Mouse (Mus musculus): Measurements from ENCODE around the gene Il21r.

Gene Il21r

GRCm38 (mm10) chr7:125645413-125645812, 42.2 kb downstream of the Il21r start:
- no peak for DNase-seq

GRCm38 (mm10) chr7:125649013-125649412, 45.8 kb downstream of the Il21r start:
- no peak for DNase-seq

DNA sequence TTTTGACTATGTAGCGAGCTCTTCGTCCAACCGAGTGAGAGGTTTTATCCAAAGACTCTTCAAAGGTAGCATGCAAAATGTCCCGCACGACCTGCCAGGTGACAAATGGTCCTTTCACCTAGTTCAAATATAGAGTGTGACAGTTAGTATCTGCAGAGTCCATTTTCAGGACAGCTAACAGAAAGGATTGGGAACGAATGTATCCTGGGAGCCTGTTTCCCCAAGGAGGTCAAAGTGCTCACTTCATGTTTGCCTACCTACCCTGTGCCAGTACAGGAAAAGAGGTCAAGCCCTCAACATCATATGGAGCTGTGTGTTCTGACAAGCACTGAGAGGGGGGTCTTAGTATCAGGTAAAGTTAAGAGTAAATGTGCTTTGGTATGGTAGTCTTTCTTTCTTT, 54.3 kb downstream of the Il21r start:
- no peak for DNase-seq

DNA sequence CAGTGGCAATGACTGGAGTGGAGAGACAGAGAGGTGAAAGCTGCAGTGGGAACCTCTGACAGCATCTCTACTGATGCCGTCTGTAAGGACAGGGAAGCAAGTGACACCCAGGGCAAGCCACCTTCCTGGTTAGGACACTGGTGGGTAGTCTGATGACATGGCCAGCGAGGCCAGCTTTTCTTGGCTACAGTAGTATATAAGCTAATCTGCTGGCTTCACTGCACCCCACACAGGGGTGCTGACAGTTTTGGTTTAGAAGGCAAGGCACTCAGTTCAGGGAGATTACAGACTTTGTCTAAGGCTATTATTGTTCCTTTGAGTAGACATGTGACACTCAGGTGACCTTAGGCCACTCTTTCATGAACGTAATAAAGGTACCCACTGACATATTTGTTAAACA, 60.4 kb downstream of the Il21r start:
- no peak for DNase-seq

- DNase-seq, result no peak
These were observed 67.6 kb downstream of the Il21r start for GRCm38 (mm10) chr7:125670865-125671264.

DNA sequence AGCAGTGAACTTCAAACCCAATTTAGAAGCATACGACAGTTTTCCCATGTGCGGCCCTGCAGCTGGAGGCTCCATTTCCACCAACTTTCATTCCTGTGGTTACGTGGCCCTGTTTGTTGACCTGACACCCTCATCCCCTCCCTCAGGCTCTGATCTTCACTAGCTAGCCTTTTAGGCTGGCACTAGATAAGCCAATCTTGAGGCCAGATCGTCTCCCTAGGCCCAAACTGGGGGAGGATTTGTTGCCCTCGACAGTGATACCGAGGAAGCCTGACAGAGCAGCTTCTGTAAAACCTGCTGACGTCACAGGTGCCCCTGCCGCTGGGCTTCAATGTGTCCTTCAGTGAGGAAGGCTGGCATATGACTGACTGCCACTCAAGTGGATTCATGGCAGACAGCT, 68.2 kb downstream of the Il21r start:
- DNase-seq, result no peak

GRCm38 (mm10) chr7:125674916-125675315, 71.7 kb downstream of the Il21r start:
- DNase-seq, result peak; percentile 58

DNA sequence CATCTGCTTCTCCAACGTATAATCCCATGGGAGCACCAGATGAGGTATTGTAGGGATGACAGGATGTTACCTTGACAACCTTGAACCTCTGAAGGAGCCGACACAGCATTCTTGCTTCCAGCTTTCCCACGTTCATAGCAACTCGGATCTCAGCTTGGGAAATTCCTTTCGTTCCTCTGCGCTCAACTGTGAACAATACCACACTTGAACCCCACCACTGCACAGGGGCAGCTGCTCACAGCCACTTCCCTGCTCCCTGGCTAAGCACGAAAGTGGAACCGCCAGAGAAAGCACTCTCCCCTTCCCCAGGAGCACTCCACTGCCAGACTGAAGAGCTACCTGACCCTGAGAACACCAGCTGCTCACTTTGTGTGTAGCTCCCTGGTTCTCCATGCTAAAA, 75.5 kb downstream of the Il21r start:
- no peak for DNase-seq

- no peak for DNase-seq
These were observed 76.7 kb downstream of the Il21r start for GRCm38 (mm10) chr7:125679936-125680335.

Data from cerebellum, adult 9-10 months (tissue).